Mouse (Mus musculus): ENCODE data around the gene Pim2. TPM values are rescaled to one million over a fixed set of nuclear protein-coding genes. Genes with fewer than 3 reads are reported as not detected.

Gene Pim2
- 5.9 and 7.8 TPM in 2 replicates for polyA plus RNA-seq (2014; fragmentation: Nextera tagmentation; extraction: Ambion mirVana)

DNA sequence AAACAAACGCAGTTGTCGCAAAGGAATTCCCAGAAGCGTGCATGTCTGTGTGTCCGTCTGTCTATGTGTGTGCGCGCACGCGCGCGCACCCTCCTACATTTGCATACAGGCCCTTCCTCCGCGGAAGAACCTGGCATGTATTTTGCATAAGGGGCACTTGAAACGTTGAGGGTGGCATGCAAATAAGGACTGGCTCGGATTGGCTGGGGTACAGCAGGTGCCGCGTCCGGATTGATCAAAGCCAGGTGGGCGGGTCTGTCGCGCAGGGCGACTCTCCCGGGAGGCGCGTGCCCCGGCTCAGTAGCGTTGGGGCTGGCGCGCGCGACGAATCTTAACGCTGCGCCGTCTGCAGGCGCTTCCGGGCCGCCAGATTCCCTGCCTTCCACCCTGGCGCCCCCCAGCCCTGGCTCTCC lies at the start of gene Pim2:
TSS of gene Pim2 (plus strand) at position 256 of the 413 bp plus-strand sequence.
- Histone ChIP-seq H3K4me3 (ENCODE audit: low read depth, low read length) (peak within 1 kb of the TSS; percentile 36), H3K9ac (ENCODE audit: low read length) (peak within 1 kb of the TSS; percentile 26; the same call in 1 of the 2 replicates), H3K27ac (ENCODE audit: low read depth, low read length) (no peak within 1 kb of the TSS), H3K4me1 (ENCODE audit: control insufficient read depth, insufficient read depth, low read length) (no peaks in the 10 kb centered on the region), H3K9me3 (ENCODE audit: control insufficient read depth, low read length) (no peaks in the 10 kb centered on the region), H3K36me3 (ENCODE audit: control insufficient read depth, insufficient read depth, low read length) (no peaks in the 10 kb centered on the region), H3K27me3 (ENCODE audit: control insufficient read depth, insufficient read depth, low read length) (no peaks in the 10 kb centered on the region), H3K4me2 (ENCODE audit: low read depth) (peak within 1 kb of the TSS; percentile 80)
- peak; percentile 76 for DNase-seq (ENCODE audit: low spot score)
- WGBS, result 29% methylated on average over 28 of the region's 38 CpGs
- peak; percentile 82 for ATAC-seq (ENCODE audit: insufficient read depth, low FRiP score, low TSS enrichment)

DNA sequence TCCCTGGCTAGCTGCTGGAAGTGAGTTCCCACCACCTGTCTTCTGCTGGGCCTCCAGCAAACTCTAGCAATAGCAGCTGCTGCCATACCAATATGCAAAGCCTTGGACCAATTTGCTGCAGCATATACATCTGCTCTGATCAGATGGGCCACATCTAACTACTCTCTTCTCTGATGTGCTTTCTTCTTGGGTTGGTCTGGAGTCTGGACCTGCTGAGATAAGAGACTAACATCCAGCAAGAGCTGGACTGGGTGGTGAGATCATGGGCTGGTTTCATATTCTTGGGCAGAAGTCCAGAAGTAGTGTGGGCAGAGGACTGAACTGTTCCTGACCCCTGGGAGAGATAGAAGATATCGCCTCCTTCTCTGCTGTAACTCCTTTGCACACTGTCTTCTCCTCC lies 40.9 kb upstream of the Pim2 start:
- no peaks in the 10 kb centered on the region for H3K27me3 ChIP-seq (ENCODE audit: control insufficient read depth, insufficient read depth, low read length)
- no peaks in the 10 kb centered on the region for H3K9me3 ChIP-seq (ENCODE audit: control insufficient read depth, low read length)
- no peaks in the 10 kb centered on the region for H3K36me3 ChIP-seq (ENCODE audit: control insufficient read depth, insufficient read depth, low read length)
- no peak overlapping the region for H3K9ac ChIP-seq (ENCODE audit: low read length)
- no peaks in the 10 kb centered on the region for H3K4me1 ChIP-seq (ENCODE audit: control insufficient read depth, insufficient read depth, low read length)
- 81% methylated on average over 1 of the region's 1 CpGs for WGBS
- no peak overlapping the region for H3K27ac ChIP-seq (ENCODE audit: low read depth, low read length)
- no peak overlapping the region for H3K4me2 ChIP-seq (ENCODE audit: low read depth)
- no peak for ATAC-seq (ENCODE audit: insufficient read depth, low FRiP score, low TSS enrichment)
- no peak for DNase-seq (ENCODE audit: low spot score)
- H3K4me3 ChIP-seq (ENCODE audit: low read depth, low read length), result no peak overlapping the region

DNA sequence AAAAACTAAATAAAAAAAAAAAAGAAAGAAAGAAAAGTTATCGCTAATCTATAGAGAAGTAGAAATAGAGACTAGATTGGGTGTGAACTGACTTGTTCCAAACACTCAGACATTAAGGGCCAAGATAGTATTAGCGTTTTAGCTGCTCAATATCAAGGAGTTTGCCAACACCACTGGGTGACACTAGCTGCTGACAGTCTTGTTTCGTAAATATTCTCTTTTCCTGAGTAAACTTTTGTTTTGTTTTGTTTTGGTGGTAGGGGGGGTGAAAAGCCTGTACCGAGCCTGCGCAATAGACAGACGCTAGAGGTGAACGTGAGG lies 37.3 kb upstream of the Pim2 start:
- peaks cover 3% of the 10 kb centered on the region; the same call in 1 of the 2 replicates for H3K4me1 ChIP-seq (ENCODE audit: control insufficient read depth, insufficient read depth, low read length)
- no peaks in the 10 kb centered on the region for H3K9me3 ChIP-seq (ENCODE audit: control insufficient read depth, low read length)
- H3K36me3 ChIP-seq (ENCODE audit: control insufficient read depth, insufficient read depth, low read length), result no peaks in the 10 kb centered on the region
- no peaks in the 10 kb centered on the region for H3K27me3 ChIP-seq (ENCODE audit: control insufficient read depth, insufficient read depth, low read length)
- peak overlapping the region; percentile 20; the same call in 1 of the 2 replicates for H3K4me3 ChIP-seq (ENCODE audit: low read depth, low read length)
- ATAC-seq (ENCODE audit: insufficient read depth, low FRiP score, low TSS enrichment) (no peak), DNase-seq (ENCODE audit: low spot score) (no peak)
- H3K4me2 ChIP-seq (ENCODE audit: low read depth), result peak overlapping the region; percentile 36
- H3K27ac ChIP-seq (ENCODE audit: low read depth, low read length), result no peak overlapping the region
- WGBS, result 14% methylated on average over 7 of the region's 7 CpGs
- H3K9ac ChIP-seq (ENCODE audit: low read length), result no peak overlapping the region

DNA sequence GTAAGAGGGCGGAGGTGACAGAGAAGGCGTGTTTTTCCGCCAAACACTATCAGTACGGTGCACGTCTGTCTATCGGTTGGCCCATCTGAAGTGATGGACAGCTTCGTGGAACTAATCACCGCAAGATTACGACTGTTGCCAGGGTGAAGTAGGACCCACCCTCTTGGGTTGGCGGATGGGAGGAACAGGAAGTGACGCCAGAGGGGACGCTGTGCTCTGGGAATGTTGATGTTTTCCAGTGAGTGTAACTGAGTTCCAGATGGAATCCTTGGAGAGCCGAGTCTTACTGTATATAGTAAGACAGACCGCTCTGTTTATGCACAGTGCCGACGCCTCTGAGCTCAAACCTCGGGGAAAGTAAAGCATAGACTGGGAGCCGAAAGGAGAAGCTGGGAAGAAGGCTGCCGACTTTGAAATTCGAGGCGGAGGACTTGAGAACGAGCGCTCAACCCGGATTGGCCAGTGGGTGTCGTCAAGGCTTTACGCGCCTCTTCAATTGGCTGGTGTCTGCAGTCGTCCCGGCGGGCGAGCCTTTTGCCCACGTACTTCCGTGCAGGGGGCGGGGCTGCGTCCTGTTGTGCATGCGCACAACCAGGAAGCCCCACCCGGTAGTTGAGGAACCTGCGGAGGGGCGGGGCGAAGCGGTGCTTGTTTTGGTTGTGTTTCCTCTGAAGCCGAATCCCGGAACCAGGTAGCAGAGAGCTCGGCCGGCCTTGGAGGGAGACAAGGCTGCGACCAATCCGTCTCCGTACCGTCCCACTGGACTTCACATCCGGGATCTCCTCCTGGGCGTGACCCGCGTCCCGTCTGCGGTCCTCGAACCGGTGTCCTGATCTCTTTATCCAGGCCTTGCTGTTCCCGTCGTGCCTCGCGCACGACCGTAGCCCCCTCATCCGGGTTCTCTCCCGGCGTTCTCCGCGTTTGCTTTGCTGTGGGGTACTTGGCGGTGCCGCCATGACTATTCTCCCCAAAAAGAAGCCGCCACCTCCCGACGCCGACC lies 36.6 kb upstream of the Pim2 start, which contains the start of gene Otud5:
TSS of gene Otud5 (plus strand) at position 202 of the 1,000 bp plus-strand sequence.
- Histone ChIP-seq H3K9me3 (ENCODE audit: control insufficient read depth, low read length) (no peaks in the 10 kb centered on the region), H3K4me2 (ENCODE audit: low read depth) (peak within 1 kb of the TSS; percentile 67), H3K27me3 (ENCODE audit: control insufficient read depth, insufficient read depth, low read length) (no peaks in the 10 kb centered on the region), H3K36me3 (ENCODE audit: control insufficient read depth, insufficient read depth, low read length) (no peaks in the 10 kb centered on the region), H3K4me1 (ENCODE audit: control insufficient read depth, insufficient read depth, low read length) (peaks cover 3% of the 10 kb centered on the region; the same call in 1 of the 2 replicates), H3K9ac (ENCODE audit: low read length) (peak within 1 kb of the TSS; percentile 77), H3K4me3 (ENCODE audit: low read depth, low read length) (peak within 1 kb of the TSS; percentile 74), H3K27ac (ENCODE audit: low read depth, low read length) (peak within 1 kb of the TSS; percentile 72)
- WGBS, result 19% methylated on average over 66 of the region's 74 CpGs
- ATAC-seq (ENCODE audit: insufficient read depth, low FRiP score, low TSS enrichment) (peak; percentile 98), DNase-seq (ENCODE audit: low spot score) (peak; percentile 92)

DNA sequence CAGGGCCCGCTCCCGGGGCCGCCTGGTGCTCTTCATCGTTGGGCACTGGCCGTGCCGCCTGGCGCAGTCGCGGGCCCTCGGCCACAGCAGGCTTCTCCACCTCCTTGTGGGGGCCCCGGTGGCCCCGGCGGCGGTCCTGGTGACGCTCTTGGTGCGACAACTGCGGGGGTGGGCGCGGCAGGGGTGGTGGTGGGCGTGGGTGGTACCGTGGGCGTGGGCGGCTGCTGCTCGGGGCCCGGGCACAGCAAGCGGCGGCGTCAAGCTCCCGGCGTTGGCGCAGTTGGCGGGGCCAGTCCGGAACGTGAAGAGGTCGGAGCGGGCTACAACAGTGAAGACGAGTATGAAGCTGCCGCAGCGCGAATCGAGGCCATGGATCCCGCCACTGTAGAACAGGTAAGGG lies 35.7 kb upstream of the Pim2 start:
- peak overlapping the region; percentile 67 for H3K4me2 ChIP-seq (ENCODE audit: low read depth)
- peaks cover 3% of the 10 kb centered on the region; the same call in 1 of the 2 replicates for H3K4me1 ChIP-seq (ENCODE audit: control insufficient read depth, insufficient read depth, low read length)
- DNase-seq (ENCODE audit: low spot score), result no peak
- H3K27me3 ChIP-seq (ENCODE audit: control insufficient read depth, insufficient read depth, low read length), result no peaks in the 10 kb centered on the region
- no peaks in the 10 kb centered on the region for H3K36me3 ChIP-seq (ENCODE audit: control insufficient read depth, insufficient read depth, low read length)
- no peaks in the 10 kb centered on the region for H3K9me3 ChIP-seq (ENCODE audit: control insufficient read depth, low read length)
- peak overlapping the region; percentile 77 for H3K9ac ChIP-seq (ENCODE audit: low read length)
- H3K4me3 ChIP-seq (ENCODE audit: low read depth, low read length), result peak overlapping the region; percentile 74
- WGBS, result 10% methylated on average over 32 of the region's 42 CpGs
- peak overlapping the region; percentile 72 for H3K27ac ChIP-seq (ENCODE audit: low read depth, low read length)
- ATAC-seq (ENCODE audit: insufficient read depth, low FRiP score, low TSS enrichment), result no peak; the same call in 1 of the 2 replicates

DNA sequence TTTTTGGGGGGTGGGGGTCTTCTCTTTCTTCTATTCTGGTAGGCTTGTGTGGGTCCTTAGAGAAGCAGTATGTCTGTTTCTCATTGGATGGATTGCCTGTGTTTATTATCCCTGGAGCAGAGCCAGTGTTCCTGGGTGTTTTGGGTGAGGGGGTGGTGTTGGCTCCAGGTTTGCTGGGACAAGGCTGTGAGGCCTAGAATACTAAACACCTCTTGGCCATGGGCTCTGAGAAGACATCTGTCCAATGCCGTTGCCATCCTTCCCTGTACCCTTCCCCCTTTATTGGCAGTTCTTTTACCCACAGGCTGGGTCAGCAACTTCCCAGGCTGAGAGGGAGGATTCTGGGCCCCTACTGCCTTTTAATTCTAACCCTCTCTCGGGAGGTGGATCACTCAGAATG lies 30.2 kb upstream of the Pim2 start:
- H3K36me3 ChIP-seq (ENCODE audit: control insufficient read depth, insufficient read depth, low read length), result no peaks in the 10 kb centered on the region
- H3K27me3 ChIP-seq (ENCODE audit: control insufficient read depth, insufficient read depth, low read length), result no peaks in the 10 kb centered on the region
- 90% methylated on average over 2 of the region's 2 CpGs for WGBS
- ATAC-seq (ENCODE audit: insufficient read depth, low FRiP score, low TSS enrichment) (no peak), DNase-seq (ENCODE audit: low spot score) (no peak)
- no peak overlapping the region for H3K4me3 ChIP-seq (ENCODE audit: low read depth, low read length)
- H3K9me3 ChIP-seq (ENCODE audit: control insufficient read depth, low read length), result no peaks in the 10 kb centered on the region
- H3K4me1 ChIP-seq (ENCODE audit: control insufficient read depth, insufficient read depth, low read length), result peaks cover 3% of the 10 kb centered on the region; the same call in 1 of the 2 replicates
- no peak overlapping the region for H3K9ac ChIP-seq (ENCODE audit: low read length)
- no peak overlapping the region for H3K27ac ChIP-seq (ENCODE audit: low read depth, low read length)
- no peak overlapping the region for H3K4me2 ChIP-seq (ENCODE audit: low read depth)

DNA sequence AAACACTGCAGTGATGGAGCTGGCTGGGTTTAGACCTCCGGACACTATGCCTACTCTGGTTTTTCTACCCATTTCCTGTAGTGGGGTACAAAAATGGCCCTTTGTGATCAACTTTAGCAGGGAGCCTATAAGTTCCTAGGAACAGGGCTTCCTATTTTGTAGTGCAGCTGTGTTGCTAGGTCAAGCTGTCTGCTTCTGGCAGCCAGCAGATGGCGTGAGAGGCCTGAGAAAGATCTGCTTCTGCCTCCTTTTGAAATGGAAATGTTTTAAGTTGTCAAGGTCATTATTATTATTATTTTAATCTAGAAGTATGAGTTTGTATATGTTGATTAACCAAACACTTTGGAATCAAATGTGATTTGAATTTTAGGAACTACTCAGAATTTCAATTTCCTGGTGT lies 23.5 kb upstream of the Pim2 start:
- Histone ChIP-seq H3K9me3 (ENCODE audit: control insufficient read depth, low read length) (no peaks in the 10 kb centered on the region), H3K9ac (ENCODE audit: low read length) (no peak overlapping the region), H3K4me1 (ENCODE audit: control insufficient read depth, insufficient read depth, low read length) (no peaks in the 10 kb centered on the region), H3K36me3 (ENCODE audit: control insufficient read depth, insufficient read depth, low read length) (no peaks in the 10 kb centered on the region), H3K27me3 (ENCODE audit: control insufficient read depth, insufficient read depth, low read length) (no peaks in the 10 kb centered on the region), H3K4me2 (ENCODE audit: low read depth) (no peak overlapping the region), H3K4me3 (ENCODE audit: low read depth, low read length) (no peak overlapping the region), H3K27ac (ENCODE audit: low read depth, low read length) (no peak overlapping the region)
- no peak for DNase-seq (ENCODE audit: low spot score)
- no peak for ATAC-seq (ENCODE audit: insufficient read depth, low FRiP score, low TSS enrichment)
- WGBS, result 59% methylated on average over 2 of the region's 2 CpGs

DNA sequence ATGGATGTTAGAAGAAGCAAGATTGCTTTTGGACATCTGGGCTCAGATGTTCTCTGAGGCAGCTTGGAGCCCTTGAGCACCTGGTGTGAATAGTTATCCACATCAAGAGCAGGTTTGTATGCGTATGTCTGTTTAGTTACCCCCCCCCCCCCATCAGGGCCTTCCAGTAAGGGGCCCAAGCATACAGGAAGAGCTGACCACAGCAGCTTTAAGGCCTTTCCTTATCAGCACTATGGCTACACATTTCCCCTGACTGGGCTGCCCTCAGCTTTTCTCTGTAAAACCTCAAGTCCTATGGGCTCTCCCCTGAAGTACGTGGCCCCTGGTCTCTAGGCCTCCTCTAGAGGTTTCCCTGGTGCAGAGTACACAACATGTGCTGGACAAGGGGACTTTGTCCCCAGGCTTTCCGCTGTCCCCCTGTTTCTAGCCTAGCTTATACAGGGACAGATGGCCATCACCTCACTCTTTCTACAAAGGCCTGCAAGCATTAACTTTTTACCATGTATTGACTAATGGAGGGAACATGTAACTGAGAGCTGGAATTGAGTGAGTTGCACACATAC lies 18.8 kb upstream of the Pim2 start:
- Histone ChIP-seq H3K27ac (ENCODE audit: low read depth, low read length) (no peak overlapping the region), H3K4me2 (ENCODE audit: low read depth) (no peak overlapping the region), H3K36me3 (ENCODE audit: control insufficient read depth, insufficient read depth, low read length) (no peaks in the 10 kb centered on the region), H3K4me1 (ENCODE audit: control insufficient read depth, insufficient read depth, low read length) (no peaks in the 10 kb centered on the region), H3K27me3 (ENCODE audit: control insufficient read depth, insufficient read depth, low read length) (no peaks in the 10 kb centered on the region), H3K9me3 (ENCODE audit: control insufficient read depth, low read length) (no peaks in the 10 kb centered on the region), H3K9ac (ENCODE audit: low read length) (no peak overlapping the region), H3K4me3 (ENCODE audit: low read depth, low read length) (no peak overlapping the region)
- DNase-seq (ENCODE audit: low spot score), result no peak
- WGBS, result 80% methylated on average over 3 of the region's 3 CpGs
- ATAC-seq (ENCODE audit: insufficient read depth, low FRiP score, low TSS enrichment), result no peak
